ENCODE assay signal across 8 mouse cellular contexts in genomic region chr9:64702937-64703336, GRCm38 (mm10). TPM values are rescaled to one million over a fixed set of nuclear protein-coding genes. Genes with fewer than 3 reads are reported as not detected.
DNase-seq lines count a peak whose midpoint lies in the region; ATAC-seq lines count a peak whose summit lies in the region.

No protein-coding gene starts in this region.

- no peaks in the 10 kb centered on the region for H3K4me1 ChIP-seq in liver, embryonic 11.5 days (replicated peaks; ENCODE audit: control insufficient read depth, insufficient read depth, low read length)
- H3K4me1 ChIP-seq in intestine, embryonic 15.5 days (replicated peaks) = 0 out of 2 replicates have a peak, but pooled peaks cover 25% of the 10 kb centered on the region
- H3K4me1 ChIP-seq in midbrain, embryonic 16.5 days (ENCODE audit: control insufficient read depth, insufficient read depth, low read length) = no peaks in the 10 kb centered on the region

- H3K9ac ChIP-seq in liver, embryonic 11.5 days (ENCODE audit: low read depth, low read length) = no peak overlapping the region
- H3K9ac ChIP-seq in intestine, embryonic 15.5 days = no peak overlapping the region
- H3K9ac ChIP-seq in midbrain, embryonic 16.5 days (ENCODE audit: low read depth, low read length) = no peak overlapping the region

- no peaks in the 10 kb centered on the region for H3K9me3 ChIP-seq in liver, embryonic 11.5 days (ENCODE audit: control insufficient read depth, low read length)
- no peaks in the 10 kb centered on the region for H3K9me3 ChIP-seq in intestine, embryonic 15.5 days
- H3K9me3 ChIP-seq in midbrain, embryonic 16.5 days (replicated peaks; ENCODE audit: control insufficient read depth, low read length, poor library complexity, severe bottlenecking) = no peaks in the 10 kb centered on the region

- H3K4me2 ChIP-seq in liver, embryonic 11.5 days = no peak overlapping the region
- no peak overlapping the region for H3K4me2 ChIP-seq in intestine, embryonic 15.5 days (replicated peaks)
- no peak overlapping the region for H3K4me2 ChIP-seq in midbrain, embryonic 16.5 days (ENCODE audit: low read length)

- no peaks in the 10 kb centered on the region for H3K27me3 ChIP-seq in liver, embryonic 11.5 days (replicated peaks; ENCODE audit: control insufficient read depth, insufficient read depth, low read length)
- no peaks in the 10 kb centered on the region for H3K27me3 ChIP-seq in intestine, embryonic 15.5 days (replicated peaks)
- no peaks in the 10 kb centered on the region for H3K27me3 ChIP-seq in midbrain, embryonic 16.5 days (ENCODE audit: control insufficient read depth, insufficient read depth, low read depth, low read length)

- H3K4me3 ChIP-seq in liver, embryonic 11.5 days (ENCODE audit: low read depth, low read length) = no peak overlapping the region
- H3K4me3 ChIP-seq in intestine, embryonic 15.5 days (replicated peaks) = no peak overlapping the region
- H3K4me3 ChIP-seq in midbrain, embryonic 16.5 days (ENCODE audit: low read depth, low read length) = no peak overlapping the region

- ATAC-seq in liver, embryonic 11.5 days (replicated peaks; ENCODE audit: low FRiP score) = no peak
- peak; percentile 85 for ATAC-seq in intestine, embryonic 15.5 days
- ATAC-seq in activated CD4-positive, CD25-positive, alpha-beta regulatory T cell, adult 4 months = no peak
- no peak for ATAC-seq in midbrain, embryonic 16.5 days

- H3K36me3 ChIP-seq in liver, embryonic 11.5 days (ENCODE audit: control insufficient read depth, insufficient read depth, low read length) = no peaks in the 10 kb centered on the region
- H3K36me3 ChIP-seq in intestine, embryonic 15.5 days = 0 out of 2 replicates have a peak, but pooled peaks cover 3% of the 10 kb centered on the region
- peaks cover 5% of the 10 kb centered on the region; the same call in 1 of the 2 replicates for H3K36me3 ChIP-seq in midbrain, embryonic 16.5 days (ENCODE audit: control insufficient read depth, insufficient read depth, low read length)

- WGBS in liver, embryonic 11.5 days = 64% methylated on average over 2 of the region's 2 CpGs
- 55% methylated on average over 2 of the region's 2 CpGs for WGBS in intestine, embryonic 15.5 days
- WGBS in midbrain, embryonic 16.5 days = 71% methylated on average over 2 of the region's 2 CpGs

- H3K27ac ChIP-seq in liver, embryonic 11.5 days (ENCODE audit: low read depth, low read length) = no peak overlapping the region
- 0 out of 2 replicates have a peak overlapping the region, but pooled peaks have one; percentile 18 for H3K27ac ChIP-seq in intestine, embryonic 15.5 days
- no peak overlapping the region for H3K27ac ChIP-seq in midbrain, embryonic 16.5 days (ENCODE audit: low read length)

- peak; percentile 47 for DNase-seq in liver
- no peak for DNase-seq in liver, embryonic 11.5 days (ENCODE audit: low spot score)
- peak; percentile 80 for DNase-seq in brain, adult 2 months (ENCODE audit: low read depth, low spot score)
- DNase-seq in monocyte, adult 2 months (ENCODE audit: low read depth in 1 of 2, low spot score in 2 of 2) = peak; percentile 66 to 71
- DNase-seq in cerebellum, postnatal 36 days = no peak

RNA-seq across cellular contexts. Expression of gene Rab11a, which starts 34.6 kb away (rescaled TPM):
- polyA plus RNA-seq in liver, embryonic 11.5 days (2014; fragmentation: Nextera tagmentation; extraction: Ambion mirVana) = 341 TPM in 2 replicates
- polyA plus RNA-seq in intestine, embryonic 15.5 days (2015; fragmentation: Nextera tagmentation; extraction: Ambion mirVana) = 512 and 519 TPM in 2 replicates
- polyA plus RNA-seq in activated CD4-positive, CD25-positive, alpha-beta regulatory T cell, adult 4 months (2017; shearing (Covaris generic)) = 100 to 1,000 TPM; 204 to 248 TPM
- polyA plus RNA-seq in midbrain, embryonic 16.5 days (2015; fragmentation: Nextera tagmentation; extraction: Ambion mirVana) = 439 and 482 TPM in 2 replicates

Comparison
In these comparisons a context has a peak if more than half of its experiments do, and no peak if none do; other contexts are left out.
1. DNase-seq: peak in liver (single experiment), brain, adult 2 months (single experiment) and monocyte, adult 2 months (2 of 2); none in liver, embryonic 11.5 days (single experiment) and cerebellum, postnatal 36 days (0 of 2).